Mouse (Mus musculus) stomach, postnatal 0 days (tissue): ENCODE measurements around the gene Tex19.2.

Experiments used
- CTCF ChIP-seq: IDR thresholded peaks from 2 replicates; pipeline ENCODE4 v1.5.1; 2016; ENCODE audit warnings: antibody characterized with exemption, low read depth, mild to moderate bottlenecking, moderate library complexity
- EP300 ChIP-seq: optimal IDR thresholded peaks from 2 replicates; pipeline ENCODE3; 2016; ENCODE audit warnings: antibody characterized with exemption

DNA sequence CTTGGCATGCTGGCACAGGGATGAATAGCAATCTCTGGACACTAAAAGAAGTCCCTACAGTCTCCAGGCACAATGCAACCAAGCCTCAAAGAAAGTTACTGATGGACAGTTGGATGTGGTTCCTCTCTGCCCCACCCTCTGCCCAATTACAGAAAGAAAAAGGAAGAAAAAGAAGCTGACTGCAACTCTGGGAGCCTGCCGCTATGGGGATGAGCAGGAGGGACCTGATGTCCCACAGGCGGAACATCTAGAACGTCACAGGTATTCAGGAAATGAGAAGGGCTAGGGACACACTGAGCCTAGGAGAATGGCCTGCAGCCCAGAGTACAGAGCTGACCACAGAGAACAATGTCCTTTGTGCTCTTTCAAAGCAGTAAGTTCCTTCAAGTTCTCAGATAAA is 36.2 kb downstream of the Tex19.2 start:
- TF ChIP-seq CTCF (no peak), EP300 (no peak)
